Mouse (Mus musculus): ENCODE measurements around the gene Slc30a9.

- TF ChIP-seq CTCF (IDR thresholded peaks at IDR 0.05; ENCODE audit: insufficient read depth, low read depth, low read length) (no peak), POLR2A (IDR thresholded peaks at IDR 0.05; ENCODE audit: insufficient read depth, low read depth, low read length) (no peak)
Measured at GRCm38 (mm10) chr5:67307659-67308222, 986 bp downstream of the Slc30a9 start.
